Mouse (Mus musculus): ENCODE measurements around the gene Lims1.
"Not testable (repeated sequence)": the region's sequence is repeated elsewhere in the genome, so short reads cannot be mapped to it uniquely, and the experiment has no call there.

Lims1 gene

GRCm38 (mm10) chr10:58323028-58323991 is at the start of gene Lims1:
Gene Lims1, plus strand, starts transcription at chr10:58323466.
- peak; percentile 98 for DNase-seq (ENCODE audit: low read depth, low spot score)

- no peak for DNase-seq (ENCODE audit: low read depth, low spot score)
These were observed 41.0 kb upstream of the Lims1 start for GRCm38 (mm10) chr10:58282238-58282637.

GRCm38 (mm10) chr10:58290742-58291141 is 32.5 kb upstream of the Lims1 start:
- DNase-seq (ENCODE audit: low read depth, low spot score): no peak

- no peak for DNase-seq (ENCODE audit: low read depth, low spot score)
These were observed 29.0 kb upstream of the Lims1 start for GRCm38 (mm10) chr10:58294246-58294645.

GRCm38 (mm10) chr10:58295605-58296004 is 27.7 kb upstream of the Lims1 start:
- no peak for DNase-seq (ENCODE audit: low read depth, low spot score)

GRCm38 (mm10) chr10:58304996-58305395 is 18.3 kb upstream of the Lims1 start:
- no peak for DNase-seq (ENCODE audit: low read depth, low spot score)

GRCm38 (mm10) chr10:58306897-58307296 is 16.4 kb upstream of the Lims1 start:
- no peak for DNase-seq (ENCODE audit: low read depth, low spot score)

GRCm38 (mm10) chr10:58310791-58311190 is 12.5 kb upstream of the Lims1 start:
- no peak for DNase-seq (ENCODE audit: low read depth, low spot score)

GRCm38 (mm10) chr10:58312887-58313286 is 10.4 kb upstream of the Lims1 start:
- DNase-seq (ENCODE audit: low read depth, low spot score): peak; percentile 38

GRCm38 (mm10) chr10:58320881-58321280 is 2.4 kb upstream of the Lims1 start:
- DNase-seq (ENCODE audit: low read depth, low spot score): no peak

- no peak for DNase-seq (ENCODE audit: low read depth, low spot score)
These were observed 772 bp upstream of the Lims1 start for GRCm38 (mm10) chr10:58322361-58323027.

GRCm38 (mm10) chr10:58326271-58326670 is 3.0 kb downstream of the Lims1 start:
- DNase-seq (ENCODE audit: low read depth, low spot score): peak; percentile 26

- not testable (repeated sequence) for DNase-seq (ENCODE audit: low read depth, low spot score)
These were observed 4.6 kb downstream of the Lims1 start for GRCm38 (mm10) chr10:58327836-58328235.

GRCm38 (mm10) chr10:58328517-58329108 is 5.3 kb downstream of the Lims1 start:
- DNase-seq (ENCODE audit: low read depth, low spot score): no peak

- DNase-seq (ENCODE audit: low read depth, low spot score): no peak
These were observed 7.4 kb downstream of the Lims1 start for GRCm38 (mm10) chr10:58330635-58331034.

- DNase-seq (ENCODE audit: low read depth, low spot score): no peak
These were observed 8.5 kb downstream of the Lims1 start for GRCm38 (mm10) chr10:58331741-58332140.

- no peak for DNase-seq (ENCODE audit: low read depth, low spot score)
These were observed 10.1 kb downstream of the Lims1 start for GRCm38 (mm10) chr10:58333414-58333813.

GRCm38 (mm10) chr10:58336156-58336555 is 12.9 kb downstream of the Lims1 start:
- DNase-seq (ENCODE audit: low read depth, low spot score): no peak

- DNase-seq (ENCODE audit: low read depth, low spot score): not testable (repeated sequence)
These were observed 13.8 kb downstream of the Lims1 start for GRCm38 (mm10) chr10:58337091-58337490.

- no peak for DNase-seq (ENCODE audit: low read depth, low spot score)
These were observed 15.3 kb downstream of the Lims1 start for GRCm38 (mm10) chr10:58338590-58338989.

- no peak for DNase-seq (ENCODE audit: low read depth, low spot score)
These were observed 18.4 kb downstream of the Lims1 start for GRCm38 (mm10) chr10:58341685-58342084.

- no peak for DNase-seq (ENCODE audit: low read depth, low spot score)
These were observed 18.9 kb downstream of the Lims1 start for GRCm38 (mm10) chr10:58342199-58342598.

All from ES-CJ7 (cell line).